Mouse (Mus musculus) cerebellum, postnatal 14 days (tissue): ENCODE data around the gene Nptxr.

Source experiments
- DNase-seq, 2 experiments: peaks; one replicate each; pipeline ENCODE4 v3.0.0; 2021; ENCODE audit warnings: mixed read lengths in 2 of 2

The Nptxr gene

DNA sequence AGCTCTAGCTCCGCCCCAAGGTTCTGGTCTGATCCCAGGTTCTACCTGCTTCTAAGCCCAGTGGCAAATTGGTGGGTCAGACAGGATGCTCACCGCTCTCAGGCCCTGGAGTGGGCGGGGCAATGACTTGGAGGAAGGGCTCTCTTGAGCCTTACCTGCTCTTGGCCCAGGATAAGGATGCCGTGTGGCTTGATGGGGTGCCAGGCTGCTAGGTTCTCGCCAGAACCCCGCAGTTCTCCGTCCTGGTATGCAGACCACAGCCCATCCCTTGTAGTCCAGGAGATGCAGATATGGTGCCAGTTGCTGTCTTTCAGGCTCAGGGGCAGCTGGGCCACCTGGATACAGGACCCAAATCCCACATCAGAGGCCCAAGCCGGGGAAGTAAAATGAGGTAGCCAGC is 14.5 kb downstream of the Nptxr start:
- peak; percentile 53 to 66 for DNase-seq

DNA sequence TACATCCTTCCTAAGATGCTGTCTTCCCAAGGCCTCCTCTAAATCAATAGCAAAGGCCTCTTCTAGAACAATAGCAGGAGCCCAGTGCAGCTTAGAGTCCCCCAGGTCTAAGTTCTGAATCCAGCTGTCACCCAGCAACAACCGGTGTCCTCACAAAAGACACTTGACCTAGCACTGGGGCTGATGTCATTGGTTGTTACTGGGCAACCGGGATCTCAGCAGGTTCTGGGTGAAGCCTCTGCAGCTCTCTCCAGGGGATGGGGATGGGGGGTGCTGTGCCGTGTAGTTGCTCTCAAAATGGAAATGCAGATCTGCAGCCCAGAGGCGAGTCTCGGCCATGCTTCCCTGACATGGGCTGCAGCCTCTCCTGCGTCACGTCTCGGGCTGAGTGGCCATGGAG is 16.8 kb downstream of the Nptxr start:
- peak; percentile 7 to 20 for DNase-seq

DNA sequence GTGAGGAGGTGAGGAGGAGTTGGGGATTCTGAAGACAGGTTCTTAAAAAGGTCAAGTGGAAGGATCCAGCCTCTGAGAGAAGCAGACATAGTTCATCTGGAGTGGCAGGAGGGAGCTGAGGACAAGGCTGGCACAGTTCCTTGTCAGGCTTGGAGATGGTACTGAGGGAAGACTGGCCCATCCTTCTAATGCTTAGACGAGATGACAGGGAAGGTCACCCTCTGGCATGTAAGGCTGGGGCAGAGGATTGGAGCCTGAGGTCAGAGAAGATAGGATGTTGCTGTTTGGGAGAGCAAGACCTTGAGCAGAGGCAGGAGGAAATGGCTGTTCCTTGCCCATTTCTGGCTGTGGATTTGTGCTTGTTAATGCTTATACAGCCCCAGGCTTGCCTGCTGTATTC is 19.5 kb downstream of the Nptxr start:
- DNase-seq, result peak in 1 of 2 experiments; percentile 43

DNA sequence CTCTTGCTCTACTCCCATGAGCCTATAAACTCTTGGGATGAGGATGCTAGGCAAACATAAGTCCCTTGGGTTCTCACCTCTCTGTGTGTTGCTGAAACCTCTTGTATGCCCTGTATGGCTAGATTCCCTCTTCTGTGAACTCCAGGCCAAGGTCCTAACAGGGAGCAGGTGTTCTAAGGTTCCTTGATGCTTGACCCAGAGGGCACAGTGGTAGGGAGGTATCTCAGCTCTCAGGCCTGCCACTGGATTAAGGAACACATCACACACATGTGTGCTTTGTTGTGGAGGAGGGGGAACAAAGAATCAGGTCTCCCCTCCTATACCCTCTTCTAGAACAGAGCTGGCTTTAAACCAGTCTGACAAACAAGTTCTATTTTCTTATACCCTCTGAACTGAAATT is 26.8 kb downstream of the Nptxr start, which contains the start of gene Dnal4:
TSS of gene Dnal4 (minus strand) at position 101 of the 400 bp plus-strand sequence.
- DNase-seq, result no peak

DNA sequence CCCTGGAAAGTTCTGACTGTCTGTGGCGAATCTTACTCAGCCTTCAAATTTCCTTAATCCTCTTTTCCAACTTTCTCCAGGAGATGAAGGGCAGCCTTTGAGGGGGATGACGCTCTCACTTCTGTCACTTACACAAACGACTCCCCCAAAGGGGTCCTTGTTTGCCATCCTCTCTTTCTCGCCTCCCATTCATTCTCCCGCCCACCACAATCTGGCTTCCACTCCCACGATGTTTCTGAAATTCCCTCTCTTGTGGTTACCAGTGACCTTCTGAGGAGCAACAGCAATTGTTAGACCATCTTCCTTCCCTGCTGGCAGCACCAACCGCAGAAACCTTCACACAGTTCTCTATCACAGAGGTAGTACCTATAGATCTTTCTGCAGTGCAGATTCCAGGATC is 28.9 kb downstream of the Nptxr start:
- no peak for DNase-seq

DNA sequence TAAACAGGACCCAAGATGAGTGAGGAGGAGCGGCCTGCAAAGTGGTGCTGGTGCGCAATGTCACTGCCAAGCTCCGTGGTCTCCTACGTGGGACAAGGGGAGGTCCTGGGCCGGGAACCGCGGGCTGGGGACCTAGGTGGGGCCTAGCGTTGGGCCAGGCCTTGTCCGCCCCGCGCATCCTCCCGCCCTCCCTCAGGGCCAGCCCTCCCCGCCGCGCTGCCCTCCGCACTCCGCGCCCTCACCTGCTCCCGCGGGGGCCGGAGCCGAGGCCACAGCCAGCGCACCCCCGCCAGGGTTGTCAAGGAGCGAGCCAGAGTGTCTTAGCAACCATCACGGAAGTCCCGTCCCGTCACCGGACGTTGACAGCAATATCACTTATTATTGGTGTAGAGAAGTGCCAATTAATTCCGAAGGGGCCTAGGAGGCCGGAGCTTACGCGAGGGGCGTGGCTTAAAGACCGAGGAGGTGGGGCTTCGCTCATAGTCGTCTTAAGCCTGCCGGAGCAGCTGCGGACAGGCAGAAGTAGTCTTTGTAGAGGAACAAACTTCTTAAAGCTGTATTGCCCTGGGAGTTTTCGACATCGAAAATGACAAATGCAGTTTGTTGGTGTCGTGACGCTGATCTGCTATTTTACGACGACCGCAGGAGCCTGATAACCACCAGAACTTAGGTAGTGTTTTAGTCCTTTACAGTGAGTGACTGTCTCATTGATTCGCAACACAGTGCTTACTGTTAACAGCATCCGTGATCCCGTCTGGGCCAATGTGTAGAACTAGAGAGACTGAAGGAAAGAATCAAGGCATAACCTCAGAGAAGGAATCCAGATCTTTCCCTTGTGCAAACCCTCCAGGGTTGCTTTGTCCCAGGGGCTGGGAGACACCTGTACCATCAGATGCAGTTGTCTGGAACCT is 30.2 kb downstream of the Nptxr start:
- peak; percentile 96 to 97 for DNase-seq

DNA sequence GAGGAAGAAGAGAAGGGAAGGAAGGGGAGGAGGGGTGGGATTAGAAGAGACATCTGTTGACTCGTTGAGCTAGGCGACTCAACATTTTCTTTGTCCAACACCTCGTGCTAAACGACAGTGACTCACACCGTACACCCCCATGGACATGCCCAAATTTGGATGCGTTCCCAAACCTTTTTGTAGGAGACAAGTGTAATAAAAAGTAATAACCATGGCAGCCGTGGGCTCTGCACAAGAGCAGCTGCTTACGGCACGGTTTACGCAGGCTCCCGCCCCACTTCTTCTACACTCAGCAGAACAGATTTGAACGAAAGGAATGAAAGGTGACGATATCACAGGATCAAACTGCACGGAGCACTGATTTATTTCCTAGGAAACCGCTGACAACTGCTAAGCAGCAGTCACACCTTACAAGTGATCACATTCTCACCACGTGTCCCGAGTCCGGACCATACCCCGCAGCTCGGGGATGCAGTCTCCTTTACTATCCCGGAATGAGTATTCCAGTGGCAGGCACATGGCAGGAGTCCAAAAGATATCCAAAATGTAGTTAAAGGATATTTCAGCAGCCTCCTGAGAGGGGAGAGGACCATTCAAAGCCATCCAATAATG is 33.8 kb downstream of the Nptxr start:
- DNase-seq, result no peak

DNA sequence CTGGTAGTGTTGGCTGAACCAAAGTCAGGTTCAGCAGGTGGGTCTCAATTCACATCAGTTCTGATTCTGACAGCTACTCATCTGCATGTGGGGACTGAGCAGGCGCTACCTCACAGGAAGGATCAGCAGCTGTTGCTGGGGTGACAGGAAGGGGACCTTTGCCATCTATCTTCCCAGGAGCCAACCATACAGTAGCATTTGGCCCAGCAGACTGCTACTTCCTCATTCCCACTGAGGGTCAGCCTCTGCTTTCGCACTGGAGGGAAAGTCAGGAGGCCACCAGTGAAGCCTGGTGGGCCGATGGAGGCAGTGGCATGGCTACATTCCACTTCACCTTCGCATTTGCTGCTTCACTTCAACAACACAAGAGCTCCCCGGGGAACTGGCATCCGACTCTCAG is 36.3 kb downstream of the Nptxr start:
- DNase-seq, result no peak

DNA sequence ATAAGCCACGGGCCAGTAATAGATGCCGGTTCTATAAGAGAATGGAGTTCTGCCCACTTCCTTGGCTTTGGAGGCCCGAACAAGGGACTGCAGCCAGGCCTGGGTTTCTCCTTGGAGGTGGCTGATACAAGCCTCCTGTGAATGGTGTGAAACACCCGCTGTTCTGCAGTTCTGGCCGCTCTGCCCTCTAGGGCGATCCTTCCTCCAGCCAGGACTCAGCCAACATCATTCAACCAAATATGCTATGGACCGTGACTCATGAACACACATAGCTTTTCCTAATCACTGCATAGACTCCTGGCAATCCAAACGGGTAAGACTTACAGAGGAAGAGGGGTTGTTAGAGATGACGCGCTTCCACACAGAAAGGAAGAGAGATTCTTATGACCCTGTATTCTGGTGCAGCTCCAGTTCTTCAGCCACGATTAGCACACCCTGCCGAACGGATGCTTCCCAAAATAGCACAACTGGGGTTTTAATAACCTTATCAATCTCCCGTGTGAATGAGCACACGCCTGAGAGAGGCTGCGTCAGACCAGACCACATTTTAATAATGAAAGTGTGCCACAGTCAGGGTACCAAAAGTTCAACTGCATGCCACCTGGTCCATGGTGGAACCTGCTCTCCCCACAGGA is 37.1 kb downstream of the Nptxr start:
- DNase-seq, result peak in 1 of 2 experiments; percentile 59

DNA sequence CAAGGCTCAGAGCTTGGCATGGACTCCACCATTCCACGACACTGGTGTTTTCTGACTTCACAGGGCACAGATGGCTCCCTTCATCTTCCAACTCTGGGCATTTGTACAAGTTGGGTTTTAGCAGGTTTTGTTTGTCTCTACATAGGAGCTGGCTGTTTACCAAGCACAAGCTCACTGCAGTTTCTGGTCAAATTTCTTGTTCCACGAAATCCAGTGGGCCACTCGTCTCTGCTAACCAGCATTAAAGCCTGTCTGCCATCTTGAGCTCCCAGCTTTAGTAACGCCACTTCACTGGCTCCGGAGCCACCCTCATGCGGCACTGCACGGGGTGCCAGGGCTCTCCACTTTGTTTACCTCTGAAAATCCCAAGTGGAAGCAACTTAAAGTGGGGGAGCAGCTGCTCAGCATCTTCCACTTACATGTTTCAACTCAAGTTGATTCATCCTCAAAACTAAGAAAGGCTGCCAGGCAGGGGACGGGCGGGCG is 37.9 kb downstream of the Nptxr start:
- DNase-seq, result peak in 1 of 2 experiments; percentile 65

DNA sequence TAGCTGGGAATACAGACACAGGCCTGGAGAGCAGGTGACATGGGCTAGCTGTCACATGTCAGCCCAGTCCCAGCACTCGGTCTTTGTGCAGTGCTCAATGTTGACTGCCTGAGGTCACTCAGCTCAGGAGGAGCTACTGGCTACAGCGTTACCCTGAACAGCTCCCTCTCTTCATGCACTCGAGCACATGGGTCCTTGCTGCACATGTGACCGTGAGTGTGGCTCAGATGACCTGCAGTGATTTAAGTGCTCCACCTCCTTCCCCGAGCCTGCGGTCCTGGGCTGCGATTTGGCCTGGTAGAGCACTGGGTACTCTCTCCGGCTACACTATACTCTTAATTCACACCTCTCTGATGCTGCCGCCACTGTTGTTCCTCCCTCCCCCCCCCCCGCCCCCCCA is 38.4 kb downstream of the Nptxr start:
- DNase-seq, result peak in 1 of 2 experiments; percentile 51

DNA sequence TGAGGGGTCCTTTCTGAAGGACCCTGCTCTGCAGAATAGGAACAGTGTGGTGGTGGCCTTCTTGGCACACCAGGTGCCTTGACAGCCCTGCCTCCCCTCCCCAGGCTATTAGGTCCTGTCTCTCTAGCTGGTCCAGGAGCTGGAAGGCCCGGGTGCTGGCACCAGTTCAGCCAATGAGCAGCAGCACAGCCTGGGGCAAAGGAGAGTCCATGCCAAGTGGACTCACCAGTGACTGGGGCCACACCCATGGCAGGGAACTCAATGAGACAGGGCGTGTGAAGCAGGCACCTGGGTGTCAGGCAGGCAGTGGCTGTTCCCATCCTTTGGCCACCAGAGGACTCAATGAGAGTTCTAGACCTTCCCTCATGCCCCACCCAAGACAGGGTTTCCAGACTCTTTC is 39.2 kb downstream of the Nptxr start:
- peak; percentile 73 to 76 for DNase-seq

DNA sequence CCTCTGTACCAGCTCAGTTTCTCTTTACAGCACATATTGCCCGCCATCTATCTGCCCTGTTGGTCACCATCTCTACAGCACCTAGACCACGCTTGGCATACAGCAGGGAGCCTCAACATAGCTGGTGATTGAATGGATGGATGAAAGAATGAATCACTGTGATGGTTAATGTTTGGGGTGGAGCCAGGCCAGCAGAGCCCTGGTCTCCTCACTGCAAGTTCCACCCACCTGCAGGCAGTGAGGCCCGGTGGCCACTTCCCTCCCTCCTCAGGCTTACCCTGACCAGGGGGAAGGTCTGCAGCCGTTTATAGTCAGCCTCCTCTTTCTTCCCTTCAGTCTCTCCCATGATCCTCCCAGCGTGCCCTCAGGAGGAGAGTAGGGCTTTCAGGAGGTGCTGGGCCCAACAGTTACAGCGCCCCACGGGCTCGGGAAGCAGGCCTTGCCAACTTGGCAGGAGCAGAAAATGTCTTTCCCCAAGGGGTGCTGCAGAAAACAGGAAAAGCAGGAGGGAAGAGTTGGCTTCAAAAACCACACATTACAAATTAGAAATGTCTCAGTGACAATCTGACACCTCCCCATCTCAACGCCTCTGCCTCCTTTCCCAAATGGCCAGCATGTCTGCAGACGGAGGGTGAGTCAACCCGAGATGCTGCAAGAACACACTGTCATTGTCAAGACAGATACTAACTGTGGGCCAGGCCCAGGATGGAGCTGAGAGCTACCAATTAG is 39.9 kb downstream of the Nptxr start:
- DNase-seq, result peak in 1 of 2 experiments; percentile 71

DNA sequence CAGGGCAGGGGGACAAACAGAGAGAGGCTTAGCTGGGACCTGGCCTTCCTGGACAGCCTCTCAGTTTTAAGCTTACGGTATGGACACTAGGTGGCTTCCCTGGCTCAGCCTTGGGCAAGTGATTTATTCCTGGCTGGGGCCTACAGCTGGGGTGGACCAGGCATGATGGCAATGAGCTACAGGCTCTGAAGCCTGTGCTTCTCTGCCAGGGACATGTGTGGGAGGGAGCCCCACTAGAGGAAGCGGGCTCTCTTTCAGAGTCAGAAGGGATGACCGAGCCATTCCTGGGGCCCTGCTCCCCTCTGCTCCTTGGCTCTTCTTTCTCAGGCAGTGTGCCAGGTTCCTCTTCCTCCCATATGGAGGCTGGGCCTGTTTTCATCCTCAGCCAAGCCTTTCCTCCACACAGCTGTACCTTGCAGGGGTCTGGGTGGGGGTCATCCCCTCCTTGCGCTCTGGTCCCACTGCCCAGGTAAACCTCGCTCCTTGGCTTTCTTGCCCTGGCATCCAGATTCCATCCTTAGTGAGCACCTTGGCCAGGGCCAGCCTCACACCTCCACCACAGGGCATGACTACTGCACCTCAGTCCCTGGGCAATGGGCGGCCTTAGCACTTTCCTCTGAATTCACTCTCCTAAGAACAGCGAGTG is 40.8 kb downstream of the Nptxr start:
- DNase-seq, result peak; percentile 73 to 81

DNA sequence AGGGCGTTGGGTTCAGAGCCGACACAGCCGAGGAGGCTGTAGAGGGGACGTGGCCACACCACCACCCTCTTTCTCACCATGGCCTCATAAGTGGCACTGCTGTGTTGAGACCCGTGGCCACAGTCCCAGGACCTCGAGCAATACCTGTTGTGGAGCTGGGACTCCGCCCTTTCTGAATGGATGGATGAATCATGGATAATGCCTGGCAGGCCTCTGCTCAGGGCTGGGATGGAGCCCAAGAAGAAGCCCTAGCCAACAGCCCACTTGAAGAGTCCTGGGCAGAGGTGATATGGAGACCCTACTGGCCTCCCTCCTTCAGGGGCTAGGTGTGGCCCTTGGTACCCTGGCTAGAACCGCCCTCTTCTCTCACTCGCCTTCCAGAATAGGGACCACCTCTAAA is 41.6 kb downstream of the Nptxr start:
- no peak for DNase-seq

DNA sequence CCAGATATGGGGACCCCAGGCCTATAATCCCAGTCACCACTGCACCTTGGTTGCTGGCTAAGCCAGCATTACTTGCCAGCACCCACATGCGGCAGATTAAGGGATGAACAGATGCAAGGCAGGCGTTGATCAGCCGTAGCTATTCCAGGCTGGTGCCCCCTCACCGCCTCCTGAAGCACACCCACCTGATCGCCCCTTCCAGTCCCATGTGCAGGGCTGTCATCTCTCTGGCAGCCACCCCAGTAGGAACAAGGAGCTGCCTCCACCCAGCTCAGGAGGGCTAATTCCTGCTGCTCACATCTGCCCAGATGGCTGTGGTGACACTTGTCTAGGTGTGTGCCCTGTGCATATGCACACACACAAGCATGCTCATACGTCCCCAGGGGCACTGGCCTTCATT is 43.6 kb downstream of the Nptxr start:
- DNase-seq, result no peak

DNA sequence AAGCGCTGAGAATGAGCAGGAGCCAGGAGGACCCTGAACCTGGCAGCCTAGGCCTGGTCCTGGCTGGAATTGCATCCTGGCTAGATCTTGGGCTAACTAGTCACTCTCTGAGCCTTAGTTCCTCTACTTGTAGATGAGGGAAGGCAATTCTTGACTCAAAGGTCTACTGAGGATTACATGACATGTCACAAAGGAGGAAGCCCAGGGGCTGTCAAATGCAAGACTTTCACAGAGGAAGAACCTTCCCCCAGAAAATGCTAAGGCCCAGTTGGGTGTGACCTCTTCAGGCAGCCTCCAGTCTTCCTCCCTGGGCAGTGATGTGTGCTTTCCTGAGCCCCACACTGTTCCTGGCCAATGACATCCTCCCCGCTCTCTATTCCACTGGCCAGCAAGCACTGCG is 47.4 kb downstream of the Nptxr start:
- no peak for DNase-seq

DNA sequence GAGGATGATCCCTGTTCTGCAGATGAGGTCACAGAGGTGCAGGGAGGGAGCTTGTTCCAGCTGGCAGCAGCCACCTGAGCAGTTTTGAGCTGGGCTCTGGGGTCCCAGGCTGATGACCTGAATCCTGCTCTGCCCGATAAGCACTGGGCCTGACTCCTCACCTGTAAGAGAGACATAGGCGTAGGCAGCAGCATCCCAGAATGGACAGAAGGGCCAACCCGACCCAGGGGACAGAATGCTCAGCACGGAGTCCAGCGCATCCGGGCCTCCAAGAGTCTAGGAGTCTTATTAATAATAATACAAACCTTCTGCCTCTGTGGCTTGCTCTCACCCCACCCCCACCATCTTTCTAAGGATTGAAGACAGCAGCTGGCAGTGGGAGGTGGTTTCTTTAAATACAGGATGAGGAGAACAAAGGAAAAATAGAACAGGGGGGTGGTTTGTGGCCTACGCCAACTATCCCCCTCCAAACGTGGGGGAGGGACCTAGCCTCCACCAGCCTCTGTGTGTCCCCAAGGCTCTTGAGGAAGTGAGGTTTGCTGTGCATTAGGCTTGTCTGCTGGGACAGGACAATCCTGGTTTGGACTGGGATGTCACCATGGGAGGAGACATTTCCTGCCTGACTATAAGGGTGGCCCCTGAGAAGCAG is 48.5 kb downstream of the Nptxr start:
- no peak for DNase-seq

DNA sequence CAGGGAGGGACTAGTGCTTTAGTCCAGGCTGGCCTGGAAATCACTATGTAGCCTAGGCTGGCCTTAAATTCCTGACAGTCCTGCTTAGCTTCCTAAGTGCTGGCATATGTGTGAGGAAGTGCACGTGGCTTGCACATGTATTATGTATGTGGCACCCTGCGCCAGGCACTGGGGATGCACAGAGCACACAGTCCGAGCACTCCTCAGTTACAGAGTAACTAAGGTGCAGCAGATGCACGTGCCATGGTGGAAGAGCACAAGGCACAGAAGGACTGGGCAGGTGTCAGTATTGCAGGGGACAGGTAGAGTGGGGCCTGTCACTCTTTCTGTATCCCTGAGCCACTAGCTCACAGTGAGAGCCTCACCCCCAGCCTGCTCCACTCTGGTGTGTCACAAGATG is 49.4 kb downstream of the Nptxr start:
- no peak for DNase-seq

DNA sequence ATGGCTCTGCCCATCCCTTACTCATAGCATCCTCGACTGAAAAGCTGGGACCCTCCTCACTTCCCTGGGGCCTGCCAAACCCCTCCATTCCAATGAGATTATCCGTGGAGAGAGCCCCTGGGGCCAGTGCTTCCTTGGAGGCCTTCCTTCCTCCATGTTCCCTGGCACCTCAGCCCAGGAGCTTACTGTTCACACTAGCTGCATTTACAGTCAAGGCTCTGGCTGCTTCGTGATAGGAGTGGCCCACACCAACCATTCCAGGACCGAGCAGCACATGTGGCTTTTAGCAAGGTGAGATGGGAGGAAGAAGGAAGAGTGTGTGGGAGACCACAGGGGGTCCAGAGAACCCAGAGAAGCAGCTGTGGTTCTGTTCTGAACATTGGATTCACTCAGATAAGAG is 50.7 kb downstream of the Nptxr start:
- no peak for DNase-seq

DNA sequence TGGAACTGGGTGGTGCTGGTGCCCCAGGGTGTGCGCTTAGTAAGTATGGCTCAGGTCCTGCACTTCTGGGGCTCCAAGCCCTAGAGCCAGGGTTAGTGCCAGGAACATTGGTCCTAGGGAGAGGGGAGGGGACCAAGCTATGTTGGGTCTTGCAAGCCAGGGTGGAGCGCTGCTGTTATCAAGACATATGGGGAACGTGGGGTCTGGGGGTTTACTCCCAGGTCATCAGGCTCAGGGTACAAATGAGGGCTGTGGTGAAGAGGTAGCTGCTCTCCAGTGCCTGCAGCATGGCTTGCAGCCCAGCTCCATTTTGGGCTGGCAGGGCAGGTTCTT is 51.2 kb downstream of the Nptxr start:
- DNase-seq, result no peak
